Mouse (Mus musculus) B cell, adult 2 months (primary cell): Measurements from ENCODE around the gene Gm7168.
"Not testable (repeated sequence)": the region's sequence is repeated elsewhere in the genome, so short reads cannot be mapped to it uniquely, and the experiment has no call there.

Source experiments
- DNase-seq, 2 experiments: peaks; one replicate each; pipeline ENCODE4 v3.0.0; 2022

Gm7168 gene

DNA sequence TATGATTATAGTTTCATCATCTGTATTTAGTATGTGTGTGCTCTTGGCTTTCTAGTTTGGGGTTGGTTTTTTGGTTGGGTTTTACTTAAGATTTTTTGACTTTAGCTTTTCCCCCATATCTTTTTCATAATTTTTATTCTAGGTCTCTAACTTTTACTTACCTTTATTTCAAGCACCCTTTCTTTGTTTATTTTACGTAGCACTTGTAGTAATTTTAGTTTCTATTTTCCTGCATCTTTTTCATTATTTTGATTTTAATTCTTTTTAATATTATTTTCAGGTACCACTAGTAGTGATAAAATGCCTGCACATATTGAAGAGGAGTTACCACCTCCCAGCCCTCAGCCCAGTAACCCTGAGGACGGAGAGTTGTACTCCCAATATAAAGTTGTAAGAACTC, at the start of gene Gm7168:
Gm7168 (plus strand) TSS at position 301 of the 400 bp plus-strand sequence.
- not testable (repeated sequence) for DNase-seq

- no peak for DNase-seq
These were observed 49.3 kb upstream of the Gm7168 start for GRCm38 (mm10) chr17:13898838-13899237.

DNA sequence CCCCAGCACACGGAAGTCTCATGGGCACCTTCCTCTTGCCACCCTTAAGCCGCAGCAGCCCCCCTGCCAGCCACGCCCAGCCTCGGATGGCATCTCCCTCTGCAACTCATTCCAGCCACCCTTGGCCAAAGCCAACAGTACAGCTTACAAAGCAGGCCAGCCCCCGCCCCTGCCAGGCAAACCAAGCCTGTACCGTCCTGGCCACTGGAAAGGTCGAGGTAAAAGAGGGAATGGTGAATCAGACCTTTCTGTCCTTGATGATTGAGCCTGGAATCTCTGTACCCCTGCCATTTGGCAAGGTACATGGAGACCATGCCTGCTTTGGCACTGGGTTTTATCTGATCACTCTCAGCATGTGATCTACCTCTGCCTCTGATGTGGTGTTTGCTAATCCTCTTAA, 48.9 kb upstream of the Gm7168 start:
- no peak for DNase-seq

DNA sequence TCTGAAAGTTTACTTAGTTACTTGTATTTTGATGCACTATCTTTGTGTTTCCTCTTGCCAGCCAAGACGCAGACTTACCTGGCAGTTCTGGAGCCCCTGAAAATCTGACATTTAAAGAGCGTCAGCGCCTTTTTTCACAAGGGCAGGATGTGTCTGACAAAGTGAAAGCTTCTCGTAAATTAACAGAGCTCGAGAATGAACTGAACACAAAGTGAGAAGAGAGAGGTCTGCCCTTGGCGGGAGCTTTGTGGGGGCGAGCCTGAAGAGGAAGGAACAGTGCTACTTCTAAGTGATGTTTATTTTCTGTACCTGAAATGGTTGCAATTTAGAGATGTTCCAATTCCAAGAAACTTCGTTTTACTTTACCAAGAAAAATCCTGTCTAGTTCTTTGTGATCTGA, 44.4 kb upstream of the Gm7168 start:
- DNase-seq: no peak

DNA sequence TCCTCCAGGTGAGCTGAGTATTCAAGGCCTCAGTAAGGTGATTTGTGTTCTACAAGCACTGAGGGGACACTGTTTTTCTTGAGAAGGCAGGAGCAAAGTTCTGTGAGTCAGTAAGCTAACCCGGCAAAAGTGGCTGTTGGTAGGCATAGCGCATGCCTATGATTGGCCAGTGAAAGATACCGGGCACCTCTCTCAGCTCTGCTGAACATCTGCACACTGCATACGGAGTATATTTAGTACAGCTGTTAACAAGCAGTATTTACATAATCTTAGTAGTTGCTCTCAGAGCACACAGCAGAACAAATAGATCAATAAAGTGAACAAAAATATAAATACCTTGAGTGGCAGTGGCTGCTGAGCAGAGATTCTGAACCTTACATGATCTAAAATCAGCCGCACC, 41.1 kb upstream of the Gm7168 start:
- DNase-seq: no peak

GRCm38 (mm10) chr17:13907681-13908080, 40.5 kb upstream of the Gm7168 start:
- DNase-seq: no peak

DNA sequence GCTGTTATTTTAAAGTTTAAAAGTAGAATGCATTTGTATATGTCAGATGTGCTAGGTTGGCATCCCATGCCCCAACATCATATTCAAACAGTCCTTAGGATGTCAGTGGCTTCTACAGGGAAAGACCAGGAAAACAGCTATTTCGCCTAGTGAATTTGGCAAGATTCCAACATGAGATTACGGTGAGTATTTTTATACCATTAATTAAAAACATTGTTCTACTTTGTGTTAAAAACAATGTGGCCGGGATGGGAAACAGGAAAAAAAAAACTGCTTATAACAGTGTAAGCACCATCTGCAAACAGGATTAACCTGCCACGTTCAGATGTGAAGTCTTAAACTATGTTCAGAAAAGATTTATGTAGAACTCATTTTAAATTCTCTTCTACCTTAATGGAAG, 34.2 kb upstream of the Gm7168 start:
- no peak for DNase-seq

- DNase-seq: no peak
These were observed 33.6 kb upstream of the Gm7168 start for GRCm38 (mm10) chr17:13914531-13914930.

GRCm38 (mm10) chr17:13920771-13921170, 27.4 kb upstream of the Gm7168 start:
- no peak for DNase-seq

GRCm38 (mm10) chr17:13923418-13923817, 24.8 kb upstream of the Gm7168 start:
- DNase-seq: no peak

DNA sequence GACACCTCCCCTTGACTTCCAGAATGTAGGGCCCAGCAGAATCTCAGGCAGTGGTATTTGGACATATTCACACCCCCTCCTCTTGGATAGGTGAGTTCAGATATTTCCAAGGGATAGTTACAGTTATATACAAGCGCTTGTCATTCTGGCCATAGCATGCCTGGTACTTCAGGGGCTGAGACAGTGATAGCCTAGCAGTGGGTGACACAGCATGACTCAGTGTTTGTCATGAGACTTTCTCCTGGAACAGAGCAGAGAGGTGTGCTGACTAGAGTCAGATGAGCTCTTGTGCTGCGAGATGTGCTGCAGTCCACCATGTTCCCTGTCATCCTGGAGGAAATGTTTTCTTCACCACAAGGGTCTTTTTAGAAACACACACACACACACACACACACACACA, 23.6 kb upstream of the Gm7168 start:
- no peak for DNase-seq

GRCm38 (mm10) chr17:13925931-13926330, 22.2 kb upstream of the Gm7168 start:
- DNase-seq: no peak

DNA sequence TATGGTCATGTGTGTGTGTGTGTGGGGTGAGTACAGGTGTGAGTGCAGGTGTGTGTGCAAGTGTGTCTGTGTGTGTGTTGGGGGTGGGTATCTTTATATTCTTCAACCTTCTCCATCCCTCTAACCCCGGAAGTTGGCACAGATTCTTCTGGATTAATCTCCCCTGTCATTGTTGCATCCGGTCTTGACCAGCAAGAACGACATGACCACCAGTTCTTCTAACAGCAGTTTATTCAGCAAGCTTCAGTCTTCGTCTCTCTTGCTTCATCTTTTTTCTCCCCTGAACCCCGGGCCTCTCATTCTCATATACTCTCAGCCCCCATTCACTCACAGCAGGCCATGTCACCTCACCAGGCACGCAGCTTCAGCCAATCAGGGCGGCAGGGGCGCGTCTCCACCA, 17.8 kb upstream of the Gm7168 start:
- no peak for DNase-seq

DNA sequence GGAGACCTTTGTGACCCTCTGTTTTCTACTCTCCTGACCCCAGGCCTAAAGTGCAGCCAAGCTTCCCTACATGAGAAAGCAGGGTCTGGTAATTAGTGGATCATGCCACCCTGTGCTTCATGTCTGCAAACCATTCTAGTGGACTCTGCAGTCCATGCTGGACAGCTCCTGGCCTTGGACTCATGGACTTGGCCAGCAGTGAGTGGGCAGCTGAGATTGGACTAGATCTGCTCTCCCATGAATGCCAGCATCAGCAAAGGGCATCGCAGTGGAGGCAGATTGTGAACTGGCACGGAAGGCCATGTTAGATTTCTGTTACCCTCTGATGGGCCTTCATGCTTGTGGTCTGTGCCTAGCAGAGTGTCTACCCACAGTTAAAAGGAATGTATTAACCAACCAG, 12.8 kb upstream of the Gm7168 start:
- DNase-seq: not testable (repeated sequence)

DNA sequence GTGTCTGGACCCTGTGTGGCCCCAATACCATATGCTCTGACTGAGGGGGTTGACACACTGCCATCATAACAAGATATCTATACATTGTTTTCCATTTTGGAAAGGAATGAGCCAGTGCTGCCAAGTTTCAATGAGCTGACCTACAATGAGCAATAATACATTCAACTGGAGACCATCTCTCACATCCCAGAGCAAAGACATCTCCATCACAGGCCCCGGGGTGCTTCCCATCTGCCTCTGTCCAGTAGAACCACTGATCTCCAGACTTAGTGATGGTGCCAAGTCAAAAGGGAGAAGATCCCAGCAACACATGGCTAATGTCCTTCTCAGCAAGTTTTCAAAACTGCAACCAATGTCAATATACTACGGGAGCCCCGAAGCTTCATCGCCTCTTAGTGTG, 10.4 kb upstream of the Gm7168 start:
- no peak for DNase-seq

DNA sequence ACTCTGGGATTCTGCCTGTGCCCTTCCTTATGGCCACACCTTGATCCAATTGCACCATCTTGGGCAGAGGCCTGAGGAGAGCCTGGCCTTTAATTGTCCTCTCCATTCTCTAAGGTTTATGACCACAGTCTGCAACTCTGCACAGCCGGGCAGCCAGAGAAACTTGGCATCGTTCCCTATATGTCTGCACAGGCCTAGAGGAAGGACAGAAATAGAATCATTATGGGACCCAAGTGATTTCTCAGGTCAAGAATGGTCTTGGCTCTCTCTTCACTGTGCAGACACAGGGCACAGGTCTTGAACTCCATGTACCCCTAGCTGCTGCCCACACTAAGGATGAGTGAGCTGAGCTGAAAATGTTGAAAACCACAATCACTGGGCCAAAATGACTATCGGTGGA, 9.5 kb upstream of the Gm7168 start:
- no peak for DNase-seq

- not testable (repeated sequence) for DNase-seq
These were observed 8.9 kb upstream of the Gm7168 start for GRCm38 (mm10) chr17:13939231-13939630.

GRCm38 (mm10) chr17:13940487-13940886, 7.7 kb upstream of the Gm7168 start:
- DNase-seq: no peak

DNA sequence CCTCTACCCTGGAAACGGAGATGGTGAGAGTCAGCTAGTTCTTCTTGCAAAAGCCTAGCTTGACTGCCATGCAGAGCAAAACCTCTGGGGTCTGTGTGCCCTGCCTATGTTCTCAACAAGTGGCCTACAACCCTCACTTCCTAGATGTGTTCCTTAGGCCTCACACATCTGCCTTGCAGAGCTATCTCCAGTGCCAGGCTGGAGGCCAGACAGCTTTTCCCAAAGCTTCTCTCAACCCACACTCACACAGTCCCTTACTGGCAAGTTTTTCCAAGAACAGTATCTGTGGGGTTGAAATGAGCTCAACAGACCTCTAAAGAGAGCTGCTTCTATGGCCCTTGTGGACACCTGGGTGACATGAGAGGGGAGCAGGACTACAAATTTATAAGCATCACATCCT, 3.4 kb downstream of the Gm7168 start:
- DNase-seq: not testable (repeated sequence)

DNA sequence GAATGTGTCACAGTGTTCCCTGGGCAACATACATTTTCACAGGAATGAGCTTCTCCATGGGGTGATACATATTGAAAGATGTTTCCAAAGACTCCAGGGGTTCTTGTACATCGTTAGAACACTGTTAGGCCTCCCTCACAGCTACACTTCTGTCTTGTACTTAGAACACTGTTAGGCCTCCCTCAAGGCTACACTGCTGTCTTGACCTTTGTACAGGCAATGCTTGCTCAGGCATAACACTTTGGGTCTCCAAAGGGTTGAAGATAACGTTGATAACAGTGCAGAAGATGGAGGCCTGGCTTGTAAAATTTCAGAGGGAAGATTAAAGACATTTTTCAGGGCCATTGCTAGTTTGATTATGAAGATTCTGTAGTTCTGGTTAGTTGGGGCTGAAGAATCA, 10.0 kb downstream of the Gm7168 start:
- DNase-seq: not testable (repeated sequence)

DNA sequence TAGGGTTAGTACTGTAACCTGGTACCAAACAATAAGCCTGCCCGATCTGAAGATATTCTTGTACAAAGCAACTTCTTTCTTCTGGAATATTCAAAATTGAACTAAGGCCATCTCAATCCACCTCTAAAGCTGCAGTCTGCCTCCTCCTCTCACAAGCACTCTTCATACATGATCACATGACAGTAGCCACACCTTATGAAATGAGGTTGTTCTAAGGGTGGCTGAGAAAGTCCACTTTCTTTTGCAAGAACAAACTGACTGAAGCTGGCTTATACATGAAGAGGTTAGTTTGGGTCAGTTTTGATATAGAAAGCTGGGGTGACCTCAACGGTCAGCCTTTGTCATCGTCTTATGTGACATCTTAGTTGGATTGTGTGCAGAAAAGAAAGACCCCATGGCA, 14.1 kb downstream of the Gm7168 start:
- DNase-seq: not testable (repeated sequence)

DNA sequence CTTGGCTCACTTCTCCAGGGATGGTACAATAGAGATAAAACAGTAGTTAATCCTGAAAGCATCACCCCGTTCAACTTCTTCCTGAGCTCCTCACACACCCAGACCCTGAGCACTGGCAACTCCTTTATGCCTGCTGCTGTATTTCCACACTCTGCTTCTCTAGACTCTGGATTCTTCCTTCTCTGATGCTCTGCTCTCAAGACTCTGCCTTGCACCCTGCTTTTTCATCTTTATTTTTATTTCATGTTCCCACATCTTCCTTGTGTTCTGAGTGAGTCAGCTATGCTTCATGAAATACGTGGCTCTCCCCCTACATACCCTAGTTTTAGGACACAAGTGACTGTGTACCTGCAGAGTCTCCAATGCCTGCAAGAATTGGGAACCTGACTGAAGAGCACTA, 16.9 kb downstream of the Gm7168 start:
- DNase-seq: not testable (repeated sequence)

- not testable (repeated sequence) for DNase-seq
These were observed 21.7 kb downstream of the Gm7168 start for GRCm38 (mm10) chr17:13969917-13970316.

GRCm38 (mm10) chr17:13970796-13971195, 22.6 kb downstream of the Gm7168 start:
- not testable (repeated sequence) for DNase-seq

- DNase-seq: no peak
These were observed 39.5 kb downstream of the Gm7168 start for GRCm38 (mm10) chr17:13987690-13988089.

GRCm38 (mm10) chr17:13993425-13993824, 45.3 kb downstream of the Gm7168 start:
- DNase-seq: not testable (repeated sequence)
